13 mouse cellular contexts compared by ENCODE assay signal in the genomic region with DNA sequence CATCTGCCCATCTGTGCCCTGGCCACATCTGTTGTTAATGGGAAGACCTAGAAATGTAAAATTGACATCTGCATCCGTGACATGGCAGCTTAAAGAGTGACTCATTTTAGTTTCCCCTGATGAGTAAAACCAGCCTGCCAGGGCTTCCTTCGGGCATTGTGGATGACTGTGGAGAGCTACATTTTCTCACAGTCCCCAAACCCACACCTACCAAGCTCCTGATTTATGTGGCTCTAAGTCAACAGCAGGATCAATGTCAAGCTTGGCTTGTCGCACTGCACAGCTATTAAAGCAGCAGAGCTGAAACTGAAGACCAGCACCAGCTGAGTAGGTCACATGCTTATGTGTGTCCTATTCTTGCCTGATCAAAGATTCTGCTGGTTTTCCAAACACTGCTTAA. TPM values are rescaled to one million over a fixed set of nuclear protein-coding genes. Genes with fewer than 3 reads are reported as not detected.
DNase-seq lines count a peak whose midpoint lies in the region; ATAC-seq lines count a peak whose summit lies in the region.
"Had no signal": no experiment of that assay in that cellular context is flagged by ENCODE, and none has a peak within 500 bp of the region (broad histone marks: within the 10 kb centered on the region; RNA-seq: fewer than 3 reads in every experiment).

No protein-coding gene starts in this region.

- H3K9me3 ChIP-seq in heart, embryonic 10.5 days: no peaks in the 10 kb centered on the region
- H3K9me3 ChIP-seq in intestine, embryonic 15.5 days: no peaks in the 10 kb centered on the region
- no peaks in the 10 kb centered on the region for H3K9me3 ChIP-seq in hindbrain, embryonic 12.5 days (replicated peaks)
- H3K9me3 ChIP-seq: hindbrain, embryonic 15.5 days; lung, embryonic 15.5 days; midbrain, embryonic 10.5 days had no signal

- H3K27me3 ChIP-seq in heart, embryonic 10.5 days (ENCODE audit: insufficient read depth, poor library complexity, severe bottlenecking): no peaks in the 10 kb centered on the region
- H3K27me3 ChIP-seq in intestine, embryonic 15.5 days (replicated peaks): no peaks in the 10 kb centered on the region
- H3K27me3 ChIP-seq in hindbrain, embryonic 12.5 days: no peaks in the 10 kb centered on the region
- H3K27me3 ChIP-seq: hindbrain, embryonic 15.5 days; lung, embryonic 15.5 days had no signal

- H3K4me3 ChIP-seq in heart, embryonic 10.5 days: no peak overlapping the region
- no peak overlapping the region for H3K4me3 ChIP-seq in intestine, embryonic 15.5 days (replicated peaks)
- H3K4me3 ChIP-seq in hindbrain, embryonic 12.5 days: no peak overlapping the region
- H3K4me3 ChIP-seq: hindbrain, embryonic 15.5 days; lung, embryonic 15.5 days; midbrain, embryonic 10.5 days had no signal

- intact Hi-C loops in heart, postnatal 10 days (cut with DNase I): no loop called here

- no peak overlapping the region for H3K27ac ChIP-seq in heart, embryonic 10.5 days
- peak overlapping the region; percentile 59; the same call in 1 of the 2 replicates for H3K27ac ChIP-seq in intestine, embryonic 15.5 days
- H3K27ac ChIP-seq in hindbrain, embryonic 12.5 days: no peak overlapping the region
- H3K27ac ChIP-seq: hindbrain, embryonic 15.5 days; lung, embryonic 15.5 days; midbrain, embryonic 10.5 days had no signal

- ATAC-seq in intestine, embryonic 15.5 days: no peak
- ATAC-seq in hindbrain, embryonic 12.5 days (ENCODE audit: low FRiP score): no peak
- ATAC-seq: forebrain, postnatal 0 days had no signal

- no peak overlapping the region for H3K9ac ChIP-seq in intestine, embryonic 15.5 days
- H3K9ac ChIP-seq in hindbrain, embryonic 12.5 days: no peak overlapping the region
- H3K9ac ChIP-seq: forebrain, postnatal 0 days; hindbrain, embryonic 15.5 days; lung, embryonic 15.5 days had no signal

- H3K4me2 ChIP-seq in intestine, embryonic 15.5 days (replicated peaks): no peak overlapping the region
- no peak overlapping the region for H3K4me2 ChIP-seq in hindbrain, embryonic 12.5 days (replicated peaks)
- H3K4me2 ChIP-seq: hindbrain, embryonic 15.5 days; lung, embryonic 15.5 days had no signal

- H3K4me1 ChIP-seq in heart, embryonic 10.5 days: peaks cover 2% of the 10 kb centered on the region; the same call in 1 of the 2 replicates
- H3K4me1 ChIP-seq in intestine, embryonic 15.5 days (replicated peaks): 0 out of 2 replicates have a peak, but pooled peaks cover 7% of the 10 kb centered on the region
- no peaks in the 10 kb centered on the region for H3K4me1 ChIP-seq in hindbrain, embryonic 12.5 days
- H3K4me1 ChIP-seq: hindbrain, embryonic 15.5 days; lung, embryonic 15.5 days; midbrain, embryonic 10.5 days had no signal

- H3K36me3 ChIP-seq in heart, embryonic 10.5 days: peaks cover 100% of the 10 kb centered on the region
- peaks cover 44% of the 10 kb centered on the region for H3K36me3 ChIP-seq in intestine, embryonic 15.5 days
- peaks cover 99% of the 10 kb centered on the region for H3K36me3 ChIP-seq in hindbrain, embryonic 12.5 days

- DNase-seq in heart, embryonic 10.5 days (ENCODE audit: low spot score): peak; percentile 25
- no peak for DNase-seq in heart, postnatal 10 days
- DNase-seq in 3T3-L1 (ENCODE audit: low read depth, low spot score) (peak; percentile 75), MN1 (ENCODE audit: low spot score) (peak; percentile 22)
- DNase-seq in neural tube, embryonic 10.5 days (ENCODE audit: extremely low spot score, low spot score): no peak
- no peak for DNase-seq in thymus, adult 18-20 months
- DNase-seq: forebrain, postnatal 0 days; left cerebral cortex, postnatal 4 days had no signal

- 79% methylated on average over 3 of the region's 3 CpGs for WGBS in heart, embryonic 10.5 days
- WGBS in intestine, embryonic 15.5 days: 75% methylated on average over 3 of the region's 3 CpGs
- WGBS in hindbrain, embryonic 12.5 days: 87% methylated on average over 3 of the region's 3 CpGs

RNA-seq across cellular contexts. Expression of gene Krba1, which starts 15.2 kb away (rescaled TPM):
- 17.5 and 25.6 TPM in 2 replicates for polyA plus RNA-seq in heart, embryonic 10.5 days (2016; fragmentation: Nextera tagmentation; extraction: Ambion mirVana)
- 10 to 100 TPM; 27.3 to 30.8 TPM for total RNA-seq in heart, postnatal 10 days (2021)
- polyA plus RNA-seq in intestine, embryonic 15.5 days (2015; fragmentation: Nextera tagmentation; extraction: Ambion mirVana): 14.2 and 17.5 TPM in 2 replicates
- 29.9 and 32.4 TPM in 2 replicates for polyA plus RNA-seq in hindbrain, embryonic 12.5 days (2016; fragmentation: Nextera tagmentation; extraction: Ambion mirVana)

RNA-seq across cellular contexts. Expression of gene Zfp467, which starts 35.1 kb away (rescaled TPM):
- 13.4 and 13.9 TPM in 2 replicates for polyA plus RNA-seq in heart, embryonic 10.5 days (2016; fragmentation: Nextera tagmentation; extraction: Ambion mirVana)
- total RNA-seq in heart, postnatal 10 days (2021): 10 to 100 TPM; 17.8 to 25.2 TPM
- 17.2 and 18.4 TPM in 2 replicates for polyA plus RNA-seq in intestine, embryonic 15.5 days (2015; fragmentation: Nextera tagmentation; extraction: Ambion mirVana)
- polyA plus RNA-seq in hindbrain, embryonic 12.5 days (2016; fragmentation: Nextera tagmentation; extraction: Ambion mirVana): 21.2 and 22.2 TPM in 2 replicates

RNA-seq across cellular contexts. Expression of gene Sspo, which starts 37.5 kb away (rescaled TPM):
- 0.15 and 0.64 TPM in 2 replicates for polyA plus RNA-seq in heart, embryonic 10.5 days (2016; fragmentation: Nextera tagmentation; extraction: Ambion mirVana)
- total RNA-seq in heart, postnatal 10 days (2021): 1 to 10 TPM in 1 of 2 experiments, under 1 TPM in 1; 0.62 to 1.2 TPM
- 0.54 and 1.1 TPM in 2 replicates for polyA plus RNA-seq in intestine, embryonic 15.5 days (2015; fragmentation: Nextera tagmentation; extraction: Ambion mirVana)
- 0.34 and 0.40 TPM in 2 replicates for polyA plus RNA-seq in hindbrain, embryonic 12.5 days (2016; fragmentation: Nextera tagmentation; extraction: Ambion mirVana)

Comparison
In these comparisons a context has a peak if more than half of its experiments do, and no peak if none do; other contexts are left out.
1. DNase-seq: peak in heart, embryonic 10.5 days (single experiment), 3T3-L1 (single experiment) and MN1 (single experiment); none in heart, postnatal 10 days (0 of 2), neural tube, embryonic 10.5 days (single experiment) and thymus, adult 18-20 months (0 of 2).